Mouse (Mus musculus) cerebellum, postnatal 36 days (tissue): ENCODE data around the gene Olfr740.

Source experiments
- DNase-seq, 2 experiments: peaks; one replicate each; pipeline ENCODE4 v3.0.0; 2021 to 2022; ENCODE audit warnings: mixed read lengths in 2 of 2

Gene Olfr740

DNA sequence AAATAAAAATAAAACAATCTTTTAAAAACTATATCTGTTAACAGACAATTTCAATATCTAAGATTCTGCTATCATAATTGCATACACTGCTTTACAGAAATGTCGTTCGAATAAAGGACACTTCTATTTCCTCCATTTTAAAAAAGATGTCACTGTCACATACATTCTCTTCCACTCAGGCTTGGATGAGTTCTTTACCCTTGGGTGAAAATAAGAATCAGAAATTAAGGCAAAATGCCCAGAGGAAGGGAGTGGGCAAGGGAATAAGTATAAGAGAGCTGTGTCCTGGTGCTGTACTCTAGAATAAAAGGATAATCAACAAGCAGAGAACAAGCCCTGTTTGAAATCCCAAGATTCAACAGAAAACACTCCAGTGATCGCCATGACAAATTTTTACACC lies at the start of gene Olfr740:
Gene Olfr740 (plus strand): TSS at position 301 of the 400 bp plus-strand sequence.
- DNase-seq, result no peak

GRCm38 (mm10) chr14:50407268-50407667 lies 38.1 kb upstream of the Olfr740 start, which contains the start of gene Olfr738:
TSS of gene Olfr738 (plus strand) at chr14:50407568.
- DNase-seq, result no peak

DNA sequence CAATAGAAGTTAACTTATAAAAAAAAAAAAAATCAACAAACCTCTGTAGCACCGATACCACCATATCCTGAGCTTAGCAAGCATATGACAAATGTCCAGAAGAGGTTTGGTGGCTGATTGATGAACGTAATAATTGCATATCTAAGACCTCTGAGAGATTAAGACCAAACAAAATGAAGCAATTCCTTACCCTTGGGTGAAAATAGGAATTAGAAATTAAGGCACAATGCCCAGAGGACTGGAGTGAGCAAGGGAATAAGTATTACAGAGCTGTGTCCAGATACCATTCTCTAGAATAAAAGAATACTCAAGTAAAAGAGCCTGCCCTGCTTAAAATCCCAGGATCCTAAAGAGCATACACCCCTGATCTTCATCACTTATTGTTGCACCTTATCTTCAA lies 27.0 kb upstream of the Olfr740 start, which contains the start of gene Olfr739:
Gene Olfr739 (plus strand): TSS at position 301 of the 400 bp plus-strand sequence.
- no peak for DNase-seq

- no peak for DNase-seq
Observed at GRCm38 (mm10) chr14:50472438-50472837, 27.1 kb downstream of the Olfr740 start, which contains the start of gene Olfr741. TSS of gene Olfr741 (plus strand) at chr14:50472738.

DNA sequence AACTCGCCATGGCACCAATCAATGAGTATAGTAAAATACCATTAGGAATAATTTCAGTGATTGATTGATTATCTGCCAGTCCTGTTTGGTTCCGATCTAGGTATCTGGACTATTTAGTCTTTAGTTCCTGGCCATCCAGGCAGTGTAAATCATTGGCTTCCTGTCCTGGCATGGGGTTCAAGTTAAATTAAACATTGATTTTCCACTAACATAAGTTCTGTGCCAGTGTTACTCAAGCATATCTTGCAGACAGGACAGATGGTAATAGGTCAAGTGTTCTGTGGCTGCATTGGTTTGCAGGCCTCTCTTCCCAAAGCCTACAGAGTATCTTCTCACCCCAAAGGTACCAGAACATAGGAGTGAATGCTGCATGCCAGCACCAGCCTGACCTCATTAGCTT lies 33.1 kb downstream of the Olfr740 start:
- DNase-seq, result no peak

- DNase-seq, result no peak
Observed at GRCm38 (mm10) chr14:50503300-50503699, 58.0 kb downstream of the Olfr740 start, which contains the start of gene Olfr742. TSS of gene Olfr742 (plus strand) at chr14:50503600.
